Mouse (Mus musculus): ENCODE data around the gene Fbp2. TPM values are rescaled to one million over a fixed set of nuclear protein-coding genes. Genes with fewer than 3 reads are reported as not detected.
A peak's percentile ranks its signal among the peaks of the same experiment; 100 is the strongest.

Gene Fbp2
- total RNA-seq (2021), result 100 to 1,000 TPM; 156 to 173 TPM
- long read RNA-seq, experiment 1, transcript Fbp2-201 (7 exons, 1,354 nt), result major isoform, 213 of 224 reads
- long read RNA-seq, experiment 1, partial matches to known transcripts, result 3 of 224 reads
- long read RNA-seq, experiment 1, other reads (novel, unspliced or antisense), result 8 of 224 reads
- long read RNA-seq, experiment 2, transcript Fbp2-201 (7 exons, 1,354 nt), result major isoform, 209 of 227 reads
- long read RNA-seq, experiment 2, partial matches to known transcripts, result 8 of 227 reads
- long read RNA-seq, experiment 2, other reads (novel, unspliced or antisense), result 10 of 227 reads

DNA sequence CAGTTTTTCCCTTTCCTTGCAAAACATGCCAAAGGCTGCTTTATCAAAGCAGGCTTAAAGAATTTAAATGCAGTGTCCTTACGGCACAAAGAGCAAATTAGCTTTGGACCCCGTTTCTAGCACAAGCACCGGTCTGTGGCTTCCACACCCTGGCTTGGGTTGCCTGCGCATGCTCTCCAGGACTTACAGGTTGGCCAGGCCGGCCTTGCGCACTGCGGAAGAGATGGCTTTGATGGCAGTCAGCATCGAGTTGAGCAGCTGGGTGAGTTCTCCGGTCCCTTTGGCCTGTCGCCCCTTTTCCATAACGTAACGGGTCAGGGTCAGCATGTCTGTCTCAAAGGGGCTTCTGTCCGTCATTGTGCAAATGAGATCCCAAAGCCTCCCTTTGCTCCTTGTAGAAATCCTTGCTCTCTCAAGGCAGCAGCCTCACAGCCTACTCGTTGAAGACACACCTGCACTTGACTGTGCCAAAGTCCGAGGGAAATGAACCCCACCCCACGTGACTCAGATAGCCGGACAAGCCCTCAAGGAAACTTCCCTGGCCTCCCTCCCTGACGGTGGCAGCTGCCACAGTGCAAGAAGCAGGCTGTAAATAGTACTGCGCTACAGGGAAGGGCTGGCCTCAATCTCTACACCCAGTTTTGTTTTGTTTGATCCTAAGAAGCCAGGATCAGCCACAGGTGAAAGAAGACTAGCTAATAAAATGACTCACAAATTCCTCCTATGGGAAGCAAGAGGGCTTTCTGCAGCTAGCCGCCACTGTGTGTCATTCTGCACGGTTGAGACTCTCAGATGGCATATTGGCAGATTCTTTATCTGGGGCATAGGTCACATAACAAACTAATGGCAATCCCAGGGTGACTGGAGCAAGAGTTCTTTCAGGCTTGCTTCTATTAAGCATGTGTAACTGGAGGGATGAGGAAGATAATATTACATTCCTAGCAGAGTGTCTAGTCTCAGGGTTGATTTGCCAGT, at the start of gene Fbp2:
Gene Fbp2 (minus strand): TSS at position 482 of the 975 bp plus-strand sequence.
- peak; percentile 45 for DNase-seq

GRCm38 (mm10) chr13:62907527-62908162, 49.4 kb upstream of the Fbp2 start:
- DNase-seq, result no peak

DNA sequence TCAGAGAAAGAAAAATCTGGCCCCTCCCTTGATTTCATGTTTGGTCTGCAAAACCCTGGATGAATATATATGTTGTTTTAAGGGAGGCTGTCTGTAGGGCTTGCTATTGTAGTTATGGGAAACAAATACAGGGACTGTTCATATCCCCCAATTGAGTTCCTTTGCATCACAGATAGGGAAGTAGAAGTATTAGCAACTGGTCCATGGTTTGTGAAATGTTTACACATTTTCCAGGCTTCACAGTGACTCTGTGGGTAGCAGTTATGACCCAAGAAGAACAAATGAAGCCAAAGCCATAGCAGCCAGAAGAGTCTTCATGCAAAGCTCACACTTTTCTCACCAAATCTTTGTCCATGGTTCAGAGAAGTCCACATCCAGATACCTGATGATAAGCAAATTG, 42.9 kb upstream of the Fbp2 start:
- no peak for DNase-seq

DNA sequence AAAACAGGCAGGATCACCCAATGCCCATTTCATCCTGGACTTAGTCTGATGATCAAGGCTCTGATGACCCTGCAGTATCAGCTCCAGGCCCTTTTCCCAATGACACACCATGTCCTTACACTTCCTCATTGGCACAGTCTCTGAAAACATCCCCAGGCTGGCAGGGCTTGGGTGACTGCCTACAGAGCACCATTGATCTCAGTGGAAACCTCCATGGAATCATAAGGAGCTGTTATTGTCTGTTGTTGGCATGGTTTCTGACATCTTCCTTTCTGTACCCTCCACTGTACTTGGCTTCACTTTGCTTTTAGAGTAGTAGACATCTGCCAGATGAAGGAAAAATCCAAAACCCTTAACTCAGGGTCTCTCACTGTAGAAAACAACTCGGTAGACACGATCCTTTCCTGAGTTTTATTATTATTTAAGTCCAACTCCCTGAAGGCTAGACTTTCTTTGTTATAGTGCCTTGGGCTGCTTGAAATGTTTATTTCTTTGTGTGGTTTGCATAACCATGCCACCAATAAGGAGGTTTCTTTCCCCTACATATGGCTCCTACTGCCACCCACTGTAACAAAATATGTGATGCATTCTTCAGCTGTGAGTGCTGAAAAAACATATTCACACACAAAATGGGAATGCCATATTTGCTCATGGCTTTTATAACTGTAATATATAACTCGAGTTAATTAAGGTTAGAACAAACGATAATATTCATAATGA, 39.9 kb upstream of the Fbp2 start:
- DNase-seq, result no peak

DNA sequence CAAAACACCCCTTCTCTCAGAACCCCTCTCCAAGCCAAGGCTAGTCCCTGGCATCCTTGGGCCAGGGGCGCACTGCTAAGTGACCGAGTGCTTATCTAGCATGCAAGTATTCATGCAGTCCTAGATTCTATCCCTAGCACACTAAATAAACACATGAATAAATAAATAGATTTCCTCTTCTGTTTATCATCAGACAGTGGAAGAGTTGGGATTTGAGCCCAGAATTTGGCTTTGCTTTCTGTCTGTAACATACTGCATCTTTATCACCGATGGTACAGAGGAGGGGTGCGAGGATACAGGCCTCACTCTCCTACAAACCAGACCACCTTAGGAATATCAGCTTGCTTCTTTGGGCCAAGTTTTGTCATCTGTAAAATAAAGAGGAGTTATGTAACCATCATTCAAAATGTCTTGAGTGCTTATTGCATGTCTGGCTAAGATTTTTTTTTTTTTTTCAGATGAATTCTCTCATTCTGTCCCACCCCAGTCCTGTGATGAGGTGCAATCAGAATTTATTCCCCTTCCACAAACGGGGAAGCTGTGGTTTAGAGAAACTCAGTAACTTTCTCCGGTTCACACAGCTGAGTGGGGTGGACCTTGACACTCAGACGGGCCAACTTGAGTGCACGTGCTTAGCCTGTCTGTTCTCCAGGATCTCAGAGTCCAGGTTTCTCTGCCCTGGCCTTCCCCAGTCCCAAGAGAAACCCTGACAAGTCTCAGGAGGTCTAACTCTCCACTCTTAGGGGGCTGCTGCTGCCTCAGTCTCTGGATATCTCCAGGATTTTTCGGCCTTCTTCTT, 35.0 kb upstream of the Fbp2 start:
- DNase-seq, result no peak

- no peak for DNase-seq
These were observed 31.1 kb upstream of the Fbp2 start for GRCm38 (mm10) chr13:62889311-62889710.

DNA sequence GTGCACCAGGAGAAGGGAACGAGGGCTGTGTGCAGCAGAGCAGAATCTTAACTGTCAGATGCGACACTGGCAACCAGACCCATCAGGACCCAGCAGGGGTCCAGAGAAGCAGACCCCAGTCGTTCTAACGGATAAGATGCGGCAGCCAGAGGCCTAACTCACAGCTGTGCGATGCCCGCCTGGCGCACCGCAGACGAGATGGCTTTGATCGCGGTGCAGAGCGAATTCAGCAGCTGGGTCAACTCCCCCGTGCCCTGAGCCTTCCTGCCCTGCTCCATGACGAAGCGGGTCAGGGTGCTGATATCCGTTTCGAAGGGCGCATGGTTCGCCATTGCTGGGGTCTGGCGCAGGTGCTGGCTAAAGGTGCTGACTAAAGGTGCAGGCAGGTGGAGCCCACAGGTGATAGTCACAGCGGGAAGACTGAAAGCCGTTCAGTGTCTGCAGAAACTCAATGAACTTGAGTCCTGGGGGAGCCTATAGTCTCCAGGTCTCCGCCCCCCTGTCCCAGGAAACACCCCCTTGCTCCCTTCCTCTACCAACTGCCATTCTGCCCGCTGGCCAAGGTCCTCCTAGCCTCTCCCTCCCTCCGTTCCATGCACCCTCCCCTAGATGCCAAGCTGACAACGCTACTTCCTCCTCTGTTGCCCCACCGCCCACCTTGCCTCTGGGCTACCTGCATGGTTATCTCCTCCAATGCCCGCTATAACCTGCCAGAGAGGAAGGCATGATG, 29.7 kb upstream of the Fbp2 start, which contains the start of gene Fbp1:
Gene Fbp1 (minus strand): TSS at position 571 of the 730 bp plus-strand sequence.
- DNase-seq, result no peak

DNA sequence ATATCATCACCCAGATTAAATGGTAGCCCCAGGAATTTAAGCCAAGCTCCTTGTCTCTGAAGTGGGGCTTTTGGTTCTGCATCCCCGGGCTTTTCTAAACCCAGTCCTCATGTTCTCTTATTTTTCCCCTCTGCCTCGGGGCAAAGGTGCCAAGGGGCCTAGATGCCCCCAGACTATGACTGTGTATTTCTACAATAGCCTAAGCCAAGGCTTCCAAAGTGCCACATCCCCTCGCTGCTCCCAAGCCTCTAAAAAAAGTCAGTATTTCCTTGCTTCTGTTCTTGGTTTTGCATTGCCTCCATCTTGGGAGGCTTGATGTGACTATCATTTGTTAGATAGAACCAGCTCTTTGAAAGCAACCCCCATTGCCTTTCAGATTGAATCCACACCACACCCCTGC, 26.3 kb upstream of the Fbp2 start:
- no peak for DNase-seq

GRCm38 (mm10) chr13:62883925-62884324, 25.7 kb upstream of the Fbp2 start:
- DNase-seq, result no peak

DNA sequence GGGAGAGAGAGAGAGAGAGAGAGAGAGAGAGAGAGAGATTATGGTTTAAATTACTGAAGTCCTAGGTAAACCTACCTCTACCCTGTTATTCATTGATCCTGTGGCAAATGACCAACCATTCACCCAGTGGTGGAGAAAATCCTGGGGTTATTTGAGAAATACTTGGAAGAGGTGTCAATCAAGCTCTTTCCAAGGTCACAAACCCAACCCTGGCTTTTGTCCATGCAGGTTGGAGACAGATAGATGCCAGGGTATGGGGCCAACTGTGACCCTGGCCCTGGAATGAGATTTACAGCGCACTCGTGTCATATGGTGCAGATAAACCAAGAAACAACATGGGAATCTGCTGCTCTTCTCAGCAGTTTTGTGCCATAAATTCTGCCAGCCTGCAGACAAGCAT, 25.2 kb upstream of the Fbp2 start:
- DNase-seq, result no peak

DNA sequence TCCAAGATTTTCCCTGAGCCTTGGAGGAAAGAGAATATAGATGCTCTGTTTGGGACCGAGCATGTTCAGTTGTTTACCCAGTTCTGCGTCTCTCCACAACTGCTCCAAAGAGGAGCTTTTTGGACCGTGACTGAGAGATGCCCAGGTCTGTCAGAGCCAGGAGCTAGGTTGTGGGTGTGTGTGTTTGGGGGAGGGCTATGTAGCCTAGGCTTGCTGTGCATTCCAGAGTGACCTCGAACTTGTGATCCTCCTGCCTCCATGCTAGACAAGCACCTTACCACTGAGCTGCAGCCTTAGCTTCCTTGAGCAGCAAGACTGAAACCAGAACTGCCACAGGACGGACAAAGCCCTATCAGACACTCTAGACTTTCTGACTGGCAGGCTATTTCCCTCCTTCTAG, 24.6 kb upstream of the Fbp2 start:
- DNase-seq, result no peak

GRCm38 (mm10) chr13:62881336-62881735, 23.1 kb upstream of the Fbp2 start:
- DNase-seq, result no peak

GRCm38 (mm10) chr13:62879831-62880615, 21.8 kb upstream of the Fbp2 start:
- no peak for DNase-seq

DNA sequence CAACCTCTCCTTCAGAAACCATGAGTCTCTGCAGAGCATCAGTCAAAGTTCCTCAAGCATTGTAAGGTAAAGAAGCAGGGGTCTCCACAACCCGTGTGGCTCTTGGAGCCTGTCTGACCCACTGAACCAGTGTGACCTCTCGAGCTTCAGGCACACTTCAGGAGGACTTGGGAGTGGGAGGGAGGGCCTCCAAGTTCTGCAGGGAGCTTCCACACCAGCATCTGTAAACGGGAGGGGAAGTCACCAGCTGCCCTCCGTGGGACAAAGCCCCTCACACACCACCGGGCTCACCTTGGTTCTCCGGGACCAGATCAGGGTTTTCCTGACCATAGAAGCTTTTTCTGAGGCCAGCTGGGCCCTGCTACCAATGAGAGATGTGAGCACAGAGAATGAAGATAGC, 21.2 kb upstream of the Fbp2 start:
- DNase-seq, result no peak

DNA sequence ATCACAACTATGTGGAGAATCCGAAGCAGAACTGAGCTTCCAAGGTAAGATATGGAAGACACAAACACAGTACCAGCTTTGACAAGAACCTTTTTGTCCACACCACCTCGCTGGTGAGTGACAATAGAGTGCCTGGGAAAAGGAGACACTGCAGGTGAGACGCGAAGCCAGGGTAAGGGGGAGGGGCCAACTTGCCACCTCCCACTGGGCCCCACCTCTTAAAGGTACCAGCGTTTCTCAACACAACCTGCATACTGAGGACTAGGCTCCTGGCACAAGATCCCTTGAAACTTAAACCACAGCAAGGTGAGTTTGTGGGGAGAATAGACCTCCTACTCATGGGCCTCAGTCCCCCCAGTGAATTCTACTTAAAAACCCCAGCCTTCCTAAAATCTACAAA, 19.0 kb upstream of the Fbp2 start:
- DNase-seq, result no peak

GRCm38 (mm10) chr13:62876111-62876510, 17.9 kb upstream of the Fbp2 start:
- no peak for DNase-seq

GRCm38 (mm10) chr13:62872252-62872651, 14.0 kb upstream of the Fbp2 start:
- DNase-seq, result no peak

- DNase-seq, result no peak
These were observed 12.4 kb upstream of the Fbp2 start for GRCm38 (mm10) chr13:62870605-62871004.

- DNase-seq, result no peak
These were observed 8.6 kb upstream of the Fbp2 start for GRCm38 (mm10) chr13:62866817-62867216.

Measured in gastrocnemius, postnatal 10 days (tissue).